Comparison of ENCODE assay signal across 9 mouse cellular contexts in the genomic region with DNA sequence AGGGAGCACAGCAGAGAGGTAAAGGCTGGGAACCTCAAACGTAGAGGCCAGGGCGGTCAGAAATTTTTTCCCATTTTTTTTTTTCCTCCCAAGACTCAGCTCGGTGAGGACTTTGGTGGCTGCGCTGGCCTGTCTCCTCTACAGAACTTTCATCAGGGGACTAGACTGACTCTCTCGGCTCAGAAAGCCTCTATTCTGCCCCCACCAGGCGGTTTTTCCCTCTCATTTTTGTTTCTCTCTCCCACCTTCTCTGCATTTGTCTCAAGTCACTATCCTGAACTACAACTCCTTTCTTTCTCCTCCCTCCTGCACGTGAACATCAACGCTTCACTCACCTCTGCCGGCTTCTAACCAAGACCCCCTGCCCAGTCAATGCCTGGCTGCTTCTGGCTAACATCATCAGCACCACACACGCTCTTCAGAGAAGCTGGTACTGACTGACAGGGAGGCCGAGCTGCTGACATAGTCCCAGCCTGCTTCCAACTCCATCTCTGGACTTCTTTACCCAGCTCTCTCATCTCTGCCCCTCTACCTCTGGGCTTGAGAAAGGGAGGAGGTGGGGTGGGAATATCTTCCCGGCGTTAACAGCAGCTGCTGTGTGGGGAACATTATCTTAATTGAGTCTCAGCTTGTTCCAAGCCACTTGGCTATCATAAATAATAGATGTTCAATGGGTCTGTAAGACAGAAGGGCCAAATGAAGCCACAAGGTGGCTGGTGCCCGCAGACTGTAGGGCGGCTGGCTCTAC.
A peak's percentile ranks its signal among the peaks of the same experiment; 100 is the strongest.
DNase-seq lines count a peak whose midpoint lies in the region; ATAC-seq and TF ChIP-seq lines count a peak whose summit lies in the region.
"Had no signal": no experiment of that assay in that cellular context is flagged by ENCODE, and none has a peak within 500 bp of the region (broad histone marks: within the 10 kb centered on the region; RNA-seq: fewer than 3 reads in every experiment).

No protein-coding gene starts in this region.

- no peaks in the 10 kb centered on the region for H3K9me3 ChIP-seq in heart, embryonic 13.5 days
- no peaks in the 10 kb centered on the region for H3K9me3 ChIP-seq in ES-Bruce4 (replicated peaks; ENCODE audit: control insufficient read depth, insufficient read depth, low read length, poor library complexity, severe bottlenecking)
- H3K9me3 ChIP-seq in forebrain, embryonic 10.5 days = no peaks in the 10 kb centered on the region
- H3K9me3 ChIP-seq in limb, embryonic 12.5 days = no peaks in the 10 kb centered on the region

- H3K4me3 ChIP-seq in heart, embryonic 13.5 days = peak overlapping the region; percentile 46
- H3K4me3 ChIP-seq in ES-Bruce4 (ENCODE audit: low read depth, low read length) = peak overlapping the region; percentile 12; the same call in 1 of the 2 replicates
- peak overlapping the region; percentile 52 for H3K4me3 ChIP-seq in forebrain, embryonic 10.5 days
- peak overlapping the region; percentile 41 for H3K4me3 ChIP-seq in limb, embryonic 12.5 days (replicated peaks)
- peak overlapping the region; percentile 40; the same call in 1 of the 2 replicates for H3K4me3 ChIP-seq in small intestine, adult 2 months (ENCODE audit: low read depth, low read length)

- peak overlapping the region; percentile 73 for H3K4me2 ChIP-seq in heart, embryonic 13.5 days
- peak overlapping the region; percentile 85 for H3K4me2 ChIP-seq in limb, embryonic 12.5 days

- ATAC-seq in heart, embryonic 13.5 days (ENCODE audit: extremely low read depth, insufficient number of reproducible peaks, low FRiP score, low TSS enrichment) = no peak
- no peak for ATAC-seq in limb, embryonic 12.5 days (ENCODE audit: insufficient number of reproducible peaks, insufficient read depth, low FRiP score, low TSS enrichment, low read depth)

- TF ChIP-seq CTCF in ES-Bruce4 (IDR thresholded peaks at IDR 0.05; ENCODE audit: low read depth, low read length) = no peak
- no peak for TF ChIP-seq CTCF in small intestine, adult 2 months (IDR thresholded peaks at IDR 0.05; ENCODE audit: extremely low read depth, insufficient read length, insufficient replicate concordance, low read depth, low read length)

- no peaks in the 10 kb centered on the region for H3K36me3 ChIP-seq in heart, embryonic 13.5 days
- H3K36me3 ChIP-seq in ES-Bruce4 (ENCODE audit: control insufficient read depth, insufficient read depth, low read length, poor library complexity, severe bottlenecking) = no peaks in the 10 kb centered on the region
- no peaks in the 10 kb centered on the region for H3K36me3 ChIP-seq in forebrain, embryonic 10.5 days (replicated peaks)
- no peaks in the 10 kb centered on the region for H3K36me3 ChIP-seq in limb, embryonic 12.5 days
- H3K36me3 ChIP-seq in small intestine, adult 2 months (ENCODE audit: control insufficient read depth, insufficient read depth, low read length) = no peaks in the 10 kb centered on the region
- H3K36me3 ChIP-seq: G1E had no signal

- peaks cover 13% of the 10 kb centered on the region for H3K4me1 ChIP-seq in heart, embryonic 13.5 days
- no peaks in the 10 kb centered on the region for H3K4me1 ChIP-seq in ES-Bruce4 (ENCODE audit: control insufficient read depth, insufficient read depth, low read length)
- H3K4me1 ChIP-seq in forebrain, embryonic 10.5 days = peaks cover 19% of the 10 kb centered on the region
- peaks cover 20% of the 10 kb centered on the region for H3K4me1 ChIP-seq in limb, embryonic 12.5 days (replicated peaks)
- peaks cover 4% of the 10 kb centered on the region; the same call in 1 of the 2 replicates for H3K4me1 ChIP-seq in small intestine, adult 2 months (ENCODE audit: control insufficient read depth, insufficient read depth, insufficient read length, low read length)

- WGBS in heart, embryonic 13.5 days = 8% methylated on average over 15 of the region's 15 CpGs
- WGBS in forebrain, embryonic 10.5 days = 14% methylated on average over 15 of the region's 15 CpGs
- WGBS in limb, embryonic 12.5 days = 11% methylated on average over 15 of the region's 15 CpGs
- 24% methylated on average over 15 of the region's 15 CpGs for WGBS in small intestine, adult 2 months

- no peak for TF ChIP-seq EP300 in ES-Bruce4 (IDR thresholded peaks at IDR 0.05; ENCODE audit: insufficient read depth, low read depth, low read length)

- no peak for TF ChIP-seq POLR2A in ES-Bruce4 (IDR thresholded peaks at IDR 0.05; ENCODE audit: insufficient read depth, low read length)
- TF ChIP-seq POLR2A in small intestine, adult 2 months (IDR thresholded peaks at IDR 0.05; ENCODE audit: low read depth, low read length) = no peak

- peaks cover 88% of the 10 kb centered on the region for H3K27me3 ChIP-seq in heart, embryonic 13.5 days (replicated peaks)
- no peaks in the 10 kb centered on the region; the same call in 1 of the 2 replicates for H3K27me3 ChIP-seq in ES-Bruce4 (ENCODE audit: control insufficient read depth, insufficient read depth, low read length, poor library complexity, severe bottlenecking)
- peaks cover 44% of the 10 kb centered on the region for H3K27me3 ChIP-seq in forebrain, embryonic 10.5 days (ENCODE audit: poor library complexity, severe bottlenecking)
- H3K27me3 ChIP-seq in limb, embryonic 12.5 days = peaks cover 29% of the 10 kb centered on the region
- H3K27me3 ChIP-seq in small intestine, adult 2 months (ENCODE audit: control insufficient read depth, insufficient read depth, low read length) = no peaks in the 10 kb centered on the region

- H3K27ac ChIP-seq in heart, embryonic 13.5 days (replicated peaks) = no peak overlapping the region
- no peak overlapping the region for H3K27ac ChIP-seq in ES-Bruce4 (ENCODE audit: insufficient read depth, low read length)
- H3K27ac ChIP-seq in forebrain, embryonic 10.5 days = 0 out of 2 replicates have a peak overlapping the region, but pooled peaks have one; percentile 17
- H3K27ac ChIP-seq in limb, embryonic 12.5 days = no peak overlapping the region
- H3K27ac ChIP-seq in small intestine, adult 2 months (ENCODE audit: insufficient read depth, low read depth, low read length) = no peak overlapping the region

- no peak for DNase-seq in heart, adult 9 months (ENCODE audit: low spot score in 2 of 2)
- DNase-seq in forebrain, embryonic 10.5 days (ENCODE audit: extremely low spot score, low spot score) = no peak
- no peak for DNase-seq in frontal cortex, postnatal 25 days (ENCODE audit: low spot score in 2 of 2)
- no peak for DNase-seq in spleen, postnatal 14 days (ENCODE audit: low spot score in 2 of 2)

- peak overlapping the region; percentile 58 for H3K9ac ChIP-seq in heart, embryonic 13.5 days
- no peak overlapping the region for H3K9ac ChIP-seq in ES-Bruce4 (ENCODE audit: low read depth, poor library complexity, severe bottlenecking)
- peak overlapping the region; percentile 45; the same call in 1 of the 2 replicates for H3K9ac ChIP-seq in limb, embryonic 12.5 days (replicated peaks)
